Mouse (Mus musculus): ENCODE results near the gene Bckdhb.
"Not testable (repeated sequence)": the region's sequence is repeated elsewhere in the genome, so short reads cannot be mapped to it uniquely, and the experiment has no call there.

Bckdhb gene

DNA sequence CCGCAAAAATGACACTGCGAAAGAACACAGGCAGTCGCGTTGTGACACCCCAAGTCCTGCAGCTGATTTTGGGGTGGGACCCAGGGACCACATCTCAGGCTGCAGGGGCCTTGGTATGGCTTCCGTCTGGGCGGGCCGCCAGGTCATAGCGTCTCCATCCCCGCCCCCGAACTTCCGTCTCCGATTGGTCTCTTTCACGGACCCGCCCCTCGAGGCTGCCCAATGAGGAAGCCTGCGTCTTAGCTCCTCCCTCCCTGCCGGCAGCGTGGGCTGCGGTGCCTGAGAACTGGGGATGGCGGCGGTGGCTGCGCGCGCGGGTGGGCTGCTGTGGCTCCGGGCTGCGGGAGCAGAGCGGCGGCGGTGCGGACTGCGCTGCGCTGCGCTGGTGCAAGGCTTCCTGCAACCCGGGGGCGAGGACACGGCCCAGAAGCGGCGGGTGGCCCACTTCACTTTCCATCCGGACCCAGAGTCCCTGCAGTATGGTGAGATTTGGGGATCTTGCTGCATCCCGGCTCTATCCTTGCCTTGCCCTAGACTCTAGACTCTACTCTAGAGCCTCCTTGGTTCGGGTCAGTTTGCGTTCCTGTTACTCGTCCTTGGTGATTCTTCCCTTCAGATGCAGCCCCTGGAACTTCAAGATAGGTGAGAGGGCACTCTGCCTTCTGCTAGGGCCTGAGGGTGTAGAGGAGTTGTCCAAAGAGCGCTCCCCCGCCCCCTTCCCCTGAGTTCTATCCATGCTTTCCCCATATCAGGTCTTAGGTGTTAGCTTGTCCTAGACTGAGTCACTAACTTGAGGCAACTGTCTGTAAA is at the start of gene Bckdhb:
Bckdhb (plus strand) TSS at position 268 of the 810 bp plus-strand sequence.
- DNase-seq (ENCODE audit: low spot score in 2 of 2), result peak; percentile 92 to 93

GRCm38 (mm10) chr9:83882191-83882590 is 42.8 kb upstream of the Bckdhb start:
- no peak for DNase-seq (ENCODE audit: low spot score in 2 of 2)

DNA sequence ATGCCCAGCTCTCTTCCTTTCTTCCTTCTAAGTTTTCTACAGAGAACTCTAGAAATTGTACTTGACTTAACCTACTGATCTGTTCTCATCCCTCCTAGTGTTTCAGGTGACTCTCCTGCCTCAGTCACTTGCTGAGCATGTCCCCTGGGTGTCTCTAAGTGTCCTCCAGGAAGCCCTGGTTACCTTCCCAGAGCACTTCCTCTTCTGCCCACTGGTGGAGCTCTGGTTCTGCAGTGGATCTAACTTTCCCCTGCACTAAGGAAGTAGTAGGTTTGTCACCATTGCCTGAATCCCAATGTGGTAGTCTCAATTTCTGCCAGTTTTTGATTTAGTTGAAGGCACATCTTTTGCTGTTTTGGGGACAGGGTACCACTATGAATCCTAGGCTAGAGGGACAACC is 38.8 kb upstream of the Bckdhb start:
- DNase-seq (ENCODE audit: low spot score in 2 of 2), result no peak

DNA sequence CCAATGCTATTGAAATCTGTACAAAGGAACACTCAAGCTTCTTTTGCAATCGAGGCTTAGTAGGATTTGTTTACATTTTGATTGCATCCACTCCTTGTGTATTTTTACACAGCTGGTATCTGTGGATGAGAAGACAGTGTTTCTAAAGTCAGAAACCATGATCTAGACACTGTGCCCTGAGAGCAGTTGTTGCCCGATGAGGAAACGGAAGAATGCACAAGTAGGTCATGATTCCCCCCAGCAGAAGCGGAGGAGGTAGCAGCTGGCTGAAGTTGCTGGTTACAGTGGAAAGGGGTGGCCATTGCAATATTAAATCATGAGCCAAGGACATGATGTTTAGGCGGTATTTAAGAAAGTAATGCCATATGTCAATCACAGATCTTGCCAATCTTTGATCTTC is 36.7 kb upstream of the Bckdhb start:
- DNase-seq (ENCODE audit: low spot score in 2 of 2), result no peak

- DNase-seq (ENCODE audit: low spot score in 2 of 2), result no peak
Observed at GRCm38 (mm10) chr9:83893073-83893472, 31.9 kb upstream of the Bckdhb start.

DNA sequence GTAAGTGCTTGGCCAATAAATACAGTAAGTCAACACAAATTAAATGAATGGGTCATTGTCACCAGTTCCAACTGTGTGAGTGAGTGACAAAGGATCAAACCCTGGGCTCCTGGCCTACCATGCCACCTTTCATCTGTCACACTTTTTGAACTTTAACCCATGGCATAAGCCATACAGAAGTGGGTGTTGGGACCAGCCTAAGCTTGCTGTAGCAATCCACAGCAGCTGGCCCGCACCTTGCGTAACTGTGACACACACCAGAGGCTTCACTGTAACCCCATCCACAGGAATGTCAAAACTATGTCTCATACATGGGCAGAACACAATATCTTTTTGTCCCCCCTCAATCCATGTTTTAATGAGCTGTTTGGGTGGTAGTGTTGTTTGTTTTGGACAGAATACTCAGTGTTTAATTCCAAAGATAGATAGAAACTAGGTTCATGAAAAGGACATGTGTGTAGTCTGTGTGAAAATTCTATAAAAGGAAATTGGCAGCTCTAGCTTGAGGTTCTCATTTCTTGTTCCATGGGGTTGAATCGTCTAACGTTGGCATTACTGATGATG is 31.1 kb upstream of the Bckdhb start:
- no peak for DNase-seq (ENCODE audit: low spot score in 2 of 2)

GRCm38 (mm10) chr9:83902086-83902485 is 22.9 kb upstream of the Bckdhb start:
- DNase-seq (ENCODE audit: low spot score in 2 of 2), result no peak

GRCm38 (mm10) chr9:83905820-83906219 is 19.1 kb upstream of the Bckdhb start:
- no peak for DNase-seq (ENCODE audit: low spot score in 2 of 2)

DNA sequence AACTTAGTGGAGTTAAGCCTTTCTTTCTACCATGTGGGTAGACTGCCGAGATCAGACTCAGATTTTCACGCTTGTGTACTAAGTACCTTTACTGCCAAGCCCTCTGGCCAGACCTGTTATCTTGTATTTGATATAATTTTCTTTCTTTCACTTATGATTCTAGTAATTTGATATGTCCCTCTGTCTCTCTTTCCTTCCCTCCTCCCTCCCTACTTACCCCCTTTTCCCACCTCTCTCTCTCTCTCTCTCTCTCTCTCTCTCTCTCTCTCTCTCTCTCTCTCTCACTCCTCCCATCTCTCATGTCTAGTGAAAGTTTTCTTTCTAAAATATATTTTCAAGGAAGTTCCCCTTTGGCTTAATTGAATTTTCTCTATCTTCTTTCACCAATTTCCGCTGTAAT is 17.9 kb upstream of the Bckdhb start:
- no peak for DNase-seq (ENCODE audit: low spot score in 2 of 2)

GRCm38 (mm10) chr9:83909836-83910235 is 15.1 kb upstream of the Bckdhb start:
- DNase-seq (ENCODE audit: low spot score in 2 of 2), result no peak

- no peak for DNase-seq (ENCODE audit: low spot score in 2 of 2)
Observed at GRCm38 (mm10) chr9:83910926-83911325, 14.0 kb upstream of the Bckdhb start.

- no peak for DNase-seq (ENCODE audit: low spot score in 2 of 2)
Observed at GRCm38 (mm10) chr9:83922076-83922475, 2.9 kb upstream of the Bckdhb start.

DNA sequence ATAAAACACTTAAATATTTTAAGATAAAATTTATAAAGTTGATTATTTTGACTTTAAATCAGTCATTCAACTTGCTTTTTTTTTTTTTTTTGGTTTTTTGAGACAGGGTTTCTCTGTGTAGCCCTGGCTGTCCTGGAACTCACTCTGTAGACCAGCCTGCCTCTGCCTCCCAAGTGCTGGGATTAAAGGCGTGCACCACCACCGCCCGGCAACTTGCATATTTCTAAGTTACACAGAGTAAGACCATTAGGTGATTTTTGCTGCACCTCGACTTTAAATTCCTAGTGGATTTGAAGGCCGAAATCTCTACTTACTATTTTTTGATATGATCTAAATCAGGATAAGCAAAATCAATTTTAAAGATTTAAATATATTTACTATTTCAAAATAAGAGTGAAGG is 589 bp upstream of the Bckdhb start:
- DNase-seq (ENCODE audit: low spot score in 2 of 2), result no peak

GRCm38 (mm10) chr9:83925688-83926041 is 720 bp downstream of the Bckdhb start:
- DNase-seq (ENCODE audit: low spot score in 2 of 2), result no peak

DNA sequence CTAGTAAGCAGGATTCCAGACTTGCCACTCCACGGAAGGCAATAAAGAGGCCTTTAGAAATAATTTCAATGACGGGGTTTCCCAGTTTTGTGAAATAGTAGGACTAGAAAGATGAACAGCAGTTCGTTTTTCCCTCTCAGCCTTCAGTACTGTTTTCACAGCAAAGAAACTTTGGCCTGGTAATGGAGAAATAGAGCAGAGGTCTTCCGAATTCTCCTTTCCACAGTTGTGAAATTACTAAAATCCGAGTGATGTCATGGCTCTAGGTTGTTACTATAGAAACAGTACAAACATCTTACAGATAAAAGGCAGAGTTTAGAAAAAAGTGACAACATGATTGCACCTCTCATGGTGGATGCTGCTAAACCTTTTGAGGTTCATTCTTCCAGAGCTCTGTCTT is 1.4 kb downstream of the Bckdhb start:
- no peak for DNase-seq (ENCODE audit: low spot score in 2 of 2)

- DNase-seq (ENCODE audit: low spot score in 2 of 2), result not testable (repeated sequence)
Observed at GRCm38 (mm10) chr9:83939501-83939900, 14.6 kb downstream of the Bckdhb start.

GRCm38 (mm10) chr9:83940016-83940415 is 15.1 kb downstream of the Bckdhb start:
- DNase-seq (ENCODE audit: low spot score in 2 of 2), result no peak

GRCm38 (mm10) chr9:83940537-83941363 is 15.8 kb downstream of the Bckdhb start:
- DNase-seq (ENCODE audit: low spot score in 2 of 2), result no peak

DNA sequence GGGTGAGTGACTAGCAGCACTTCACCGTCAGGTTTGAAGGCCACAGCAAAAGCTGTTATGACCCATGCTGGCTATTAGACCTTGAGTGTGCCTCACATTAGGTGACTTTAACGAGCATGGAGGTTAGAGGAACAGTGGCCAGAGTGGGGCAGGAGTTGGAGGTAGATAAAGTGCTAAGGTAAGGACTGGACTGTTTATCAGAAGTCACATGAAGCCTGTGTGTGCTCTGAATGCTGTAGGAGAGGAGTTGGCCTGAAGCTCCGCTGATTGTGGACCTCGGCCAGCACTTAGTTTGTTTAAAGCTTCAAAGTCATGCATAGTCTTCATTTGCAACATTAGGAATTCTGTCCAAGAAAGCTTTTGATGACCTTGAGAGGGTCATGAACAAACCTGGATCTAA is 26.4 kb downstream of the Bckdhb start:
- no peak for DNase-seq (ENCODE audit: low spot score in 2 of 2)

- peak; percentile 51 to 59 for DNase-seq (ENCODE audit: low spot score in 2 of 2)
Observed at GRCm38 (mm10) chr9:83956632-83957314, 31.8 kb downstream of the Bckdhb start.

GRCm38 (mm10) chr9:83962098-83963086 is 37.4 kb downstream of the Bckdhb start:
- DNase-seq (ENCODE audit: low spot score in 2 of 2), result no peak
